Mouse (Mus musculus): ENCODE data around the gene Prpf3.
"Not testable (repeated sequence)": the region's sequence is repeated elsewhere in the genome, so short reads cannot be mapped to it uniquely, and the experiment has no call there.

The Prpf3 gene

DNA sequence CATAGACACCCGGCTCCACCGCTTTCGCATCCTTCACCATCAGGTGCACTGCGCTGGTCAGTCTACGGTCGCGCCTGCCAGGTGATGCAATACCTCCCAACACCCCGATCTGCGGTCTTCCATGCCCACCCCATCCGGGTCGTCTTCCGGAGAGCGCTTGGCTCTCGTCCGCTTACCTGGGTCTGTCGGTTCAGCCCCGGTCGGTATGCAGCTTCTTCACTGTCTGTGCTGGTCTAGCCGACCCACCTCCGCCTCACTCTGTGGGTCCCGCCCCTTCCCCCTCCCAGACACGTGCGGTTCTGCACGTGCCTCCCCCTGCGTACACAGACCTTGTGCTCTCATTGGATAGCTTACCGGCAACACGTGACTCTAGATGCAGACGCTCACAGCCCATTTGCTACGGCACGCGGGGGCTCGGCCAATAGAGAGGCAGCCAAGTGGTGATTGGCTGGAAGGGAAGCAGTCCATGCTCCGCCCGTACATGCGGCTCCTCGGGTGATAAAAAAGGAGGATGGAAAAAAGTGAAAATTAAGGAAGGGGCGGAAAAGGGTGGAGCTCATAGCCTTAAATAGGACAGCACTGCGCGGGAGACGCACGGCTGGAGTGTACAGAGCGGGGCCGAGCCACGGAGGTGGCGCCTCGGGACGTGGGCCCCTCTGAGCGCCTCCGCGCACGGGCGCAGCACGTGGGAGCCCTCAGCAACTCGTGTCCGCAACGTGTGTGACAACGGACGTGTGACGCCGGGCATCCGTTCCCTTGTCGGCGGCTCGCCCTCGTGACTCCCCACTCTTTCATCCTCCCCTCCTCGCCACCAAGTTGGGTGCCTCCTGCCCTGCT is 26.5 kb upstream of the Prpf3 start, which contains the start of gene Ciart:
Gene Ciart, minus strand, starts transcription at position 273 of the 837 bp plus-strand sequence.
- peak; percentile 99 for DNase-seq (ENCODE audit: low read depth, low spot score)

DNA sequence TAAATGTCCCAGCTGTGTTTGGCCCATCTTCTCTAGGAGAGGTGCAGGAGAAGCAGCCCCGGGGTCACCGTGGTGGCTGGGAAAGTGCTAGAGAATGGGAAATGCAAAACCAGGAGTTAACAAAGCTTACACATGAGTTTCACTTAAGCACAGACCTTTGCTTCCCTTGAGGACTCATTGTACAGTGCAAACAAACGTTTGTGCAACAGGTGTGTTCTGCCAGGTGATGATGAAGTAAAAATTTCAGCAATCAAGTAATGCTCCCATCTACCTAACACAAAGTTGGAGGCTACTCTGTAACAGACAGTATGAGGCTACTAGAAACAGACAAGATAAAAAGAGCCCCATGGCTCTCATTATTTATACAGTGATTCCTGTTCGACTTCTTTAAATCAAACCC is 23.4 kb upstream of the Prpf3 start:
- no peak for DNase-seq (ENCODE audit: low read depth, low spot score)

DNA sequence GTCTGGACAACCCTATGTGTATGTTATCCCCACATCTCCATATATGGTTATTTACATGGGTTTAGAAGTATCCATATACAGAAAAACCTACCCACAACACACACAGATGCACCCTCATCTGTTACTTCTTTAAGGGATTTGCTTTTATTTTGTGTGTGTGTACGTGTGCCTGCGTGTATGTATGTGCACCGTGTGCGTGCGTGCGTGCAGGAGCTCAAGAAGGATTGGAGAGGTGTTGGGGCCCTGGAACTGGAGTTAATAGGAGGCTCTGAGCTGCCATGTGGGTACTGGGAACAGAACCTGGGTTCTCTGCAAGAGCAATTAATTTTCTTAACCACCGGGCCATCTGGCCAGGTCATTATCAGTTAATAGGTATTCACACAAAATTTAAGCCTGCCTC is 16.4 kb upstream of the Prpf3 start:
- no peak for DNase-seq (ENCODE audit: low read depth, low spot score)

DNA sequence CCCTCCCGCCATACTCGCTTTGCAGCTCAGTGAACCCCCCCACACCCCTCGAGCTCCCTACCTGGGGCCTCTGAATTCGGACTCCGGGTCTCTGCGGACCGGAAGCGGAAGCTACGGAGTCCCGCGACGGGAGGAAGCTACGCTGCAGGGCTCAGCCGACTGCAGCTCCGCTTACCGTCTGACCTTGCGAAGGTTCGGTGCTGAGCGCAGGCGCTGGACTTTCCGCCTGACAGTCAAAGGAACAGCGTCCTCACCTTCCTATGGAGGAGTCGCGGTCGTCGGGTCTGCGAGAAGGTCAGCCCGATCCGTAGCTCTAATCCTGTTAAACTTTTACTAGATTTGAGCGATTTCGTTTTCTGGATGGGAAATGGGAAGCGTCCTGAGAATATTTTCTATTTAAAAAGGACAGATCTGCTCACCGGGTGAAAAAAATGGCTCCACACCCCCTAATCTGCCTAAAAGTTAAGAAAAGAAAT is 15.7 kb upstream of the Prpf3 start, which contains the start of gene Mrps21:
Gene Mrps21, minus strand, starts transcription at position 128 of the 476 bp plus-strand sequence.
- peak; percentile 91 for DNase-seq (ENCODE audit: low read depth, low spot score)

DNA sequence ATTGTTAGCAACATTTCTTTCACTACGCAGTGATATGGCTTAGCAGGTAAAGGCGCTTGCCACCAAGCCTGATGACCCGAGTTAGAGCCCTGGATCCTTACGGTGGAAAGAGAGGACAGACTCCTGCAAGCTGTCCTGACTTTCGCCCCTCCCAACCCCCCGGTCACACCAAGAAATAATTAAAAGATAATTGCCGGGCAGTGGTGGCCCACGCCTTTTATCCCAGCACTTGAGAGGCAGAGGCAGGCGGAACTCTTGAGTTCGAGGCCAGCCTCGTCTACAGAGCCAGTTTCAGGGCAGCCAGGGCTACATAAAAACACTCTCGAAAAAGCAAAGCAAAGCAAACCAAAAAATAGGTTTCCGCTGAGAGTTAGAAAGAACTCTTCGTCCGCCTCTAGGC is 15.3 kb upstream of the Prpf3 start:
- no peak for DNase-seq (ENCODE audit: low read depth, low spot score)

DNA sequence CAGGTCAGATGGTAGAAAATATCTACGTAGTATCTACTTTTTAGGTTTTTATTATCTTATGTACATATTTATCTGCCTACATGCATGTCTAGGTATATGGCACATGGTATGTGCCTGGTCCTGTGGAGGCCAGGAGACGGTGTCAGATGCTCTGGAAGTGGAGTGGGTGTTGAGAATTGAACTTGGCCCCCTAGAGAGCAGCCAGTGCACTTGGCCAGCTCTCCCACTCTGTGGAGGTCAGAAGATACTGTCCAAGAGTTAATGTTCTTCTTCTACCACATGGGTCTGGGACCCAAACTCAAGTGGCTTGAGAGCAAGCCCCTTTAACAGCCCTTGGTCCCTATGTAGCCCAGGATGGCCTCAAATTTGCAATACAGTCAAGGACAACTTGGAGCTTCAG is 11.7 kb upstream of the Prpf3 start:
- DNase-seq (ENCODE audit: low read depth, low spot score): no peak

DNA sequence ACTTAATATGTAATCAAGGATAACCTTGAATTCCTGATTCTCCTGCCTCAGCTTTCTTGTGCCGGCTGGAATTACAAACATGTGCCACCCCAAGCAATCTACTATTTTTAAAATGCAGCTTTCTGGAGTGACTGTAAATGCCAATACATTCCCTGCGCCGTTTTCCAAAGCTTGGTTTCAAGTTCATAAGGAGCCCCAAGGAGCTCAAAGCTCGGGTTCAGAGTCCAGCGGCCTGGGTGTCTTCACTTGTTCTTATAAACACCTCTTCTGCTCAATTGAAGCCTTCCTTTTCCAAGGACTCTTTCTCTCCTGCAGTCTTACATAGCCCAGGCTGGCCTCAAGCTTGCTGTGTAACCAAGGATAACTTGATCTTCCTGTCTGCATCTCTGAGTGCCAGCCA is 10.4 kb upstream of the Prpf3 start:
- no peak for DNase-seq (ENCODE audit: low read depth, low spot score)

DNA sequence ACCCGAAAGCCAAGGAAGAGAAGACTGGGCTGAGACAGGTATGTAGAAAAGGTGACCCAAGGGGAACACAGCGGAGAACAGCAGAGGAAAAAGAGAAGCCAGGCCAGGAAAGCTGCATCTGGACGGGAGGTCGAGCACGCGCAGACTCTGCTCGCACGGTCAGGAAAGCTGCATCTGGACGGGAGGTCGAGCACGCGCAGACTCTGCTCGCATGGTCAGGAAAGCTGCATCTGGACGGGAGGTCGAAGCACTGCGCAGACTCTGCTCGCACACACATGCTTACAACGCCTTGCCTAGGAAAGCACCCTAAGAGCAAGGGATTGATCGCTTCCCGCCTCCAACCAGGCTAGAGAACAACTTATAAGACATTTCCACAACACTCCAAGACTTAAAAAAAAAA is 9.9 kb upstream of the Prpf3 start:
- no peak for DNase-seq (ENCODE audit: low read depth, low spot score)

DNA sequence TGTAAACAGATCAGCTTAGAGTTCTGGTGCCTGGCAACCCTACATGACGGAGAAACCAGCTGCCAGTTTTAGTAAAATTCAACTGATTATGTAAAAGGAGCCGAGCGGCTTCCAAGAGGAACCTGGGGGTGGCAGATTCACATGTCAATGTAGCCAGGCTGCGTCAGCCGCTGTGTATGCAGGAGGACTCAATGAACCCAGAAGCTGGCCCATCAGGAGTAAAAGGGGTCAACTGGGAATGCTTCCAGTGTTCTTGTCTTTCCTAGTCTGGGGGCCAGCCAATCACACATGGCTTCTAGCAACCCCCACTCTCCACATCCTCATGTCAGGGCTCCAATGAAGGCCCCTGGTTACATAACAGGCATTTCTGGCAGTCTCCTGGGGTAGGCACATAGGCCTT is 9.4 kb upstream of the Prpf3 start:
- peak; percentile 80 for DNase-seq (ENCODE audit: low read depth, low spot score)

DNA sequence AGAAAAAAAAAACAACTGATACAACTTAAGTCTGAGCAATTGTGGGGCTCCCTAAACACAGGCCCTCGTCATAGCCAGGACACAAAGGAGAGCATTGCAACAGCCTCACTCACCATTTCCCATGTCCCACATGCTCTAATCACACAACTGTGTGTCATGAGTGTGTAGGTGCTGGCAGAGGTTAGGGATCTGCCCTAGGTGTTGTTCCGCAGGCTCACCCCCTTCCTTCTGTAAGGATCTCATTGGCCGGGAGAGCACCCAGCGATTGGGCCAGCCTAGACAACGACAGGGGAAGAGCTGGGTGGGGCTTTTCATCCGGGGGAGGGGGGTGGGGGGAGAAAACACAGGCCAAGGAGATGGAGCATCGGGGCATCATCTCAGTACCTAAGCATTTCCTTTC is 7.9 kb upstream of the Prpf3 start:
- DNase-seq (ENCODE audit: low read depth, low spot score): no peak

DNA sequence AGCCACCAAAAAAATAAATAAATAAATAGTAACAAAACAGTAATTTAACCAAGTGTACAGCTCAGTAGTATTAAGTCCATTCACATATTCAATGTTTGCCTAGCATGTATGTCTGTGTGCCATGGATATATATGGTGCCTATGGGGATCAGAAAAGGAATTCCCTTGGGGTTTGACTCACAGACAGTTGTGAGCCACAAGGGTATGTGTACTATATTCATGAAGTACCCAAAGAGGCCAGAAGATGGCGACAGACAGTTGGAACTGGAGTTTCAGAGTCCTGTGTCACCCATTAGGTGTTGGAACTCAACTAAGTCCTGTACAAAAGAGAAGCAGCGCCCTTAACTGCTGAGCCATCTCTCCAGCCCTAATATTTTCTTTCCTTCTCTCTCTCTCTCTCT is 6.1 kb upstream of the Prpf3 start:
- DNase-seq (ENCODE audit: low read depth, low spot score): peak; percentile 68

DNA sequence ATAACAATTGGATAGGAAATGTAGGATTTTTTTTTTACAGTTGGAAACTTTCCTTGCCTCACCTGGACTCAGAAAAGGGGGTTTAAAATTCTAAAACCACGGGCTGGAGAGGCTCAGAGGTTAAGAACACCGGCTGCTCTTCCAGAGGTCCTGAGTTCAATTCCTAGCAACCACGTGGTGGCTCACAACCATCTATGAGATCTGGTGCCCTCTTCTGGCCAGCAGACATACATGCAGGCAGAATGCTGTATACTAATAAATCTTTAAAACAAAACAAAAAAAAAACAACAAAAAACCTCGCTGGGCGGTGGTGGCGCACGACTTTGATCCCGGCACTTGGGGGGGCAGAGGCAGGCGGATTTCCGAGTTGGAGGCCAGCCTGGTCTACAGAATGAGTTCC is 5.5 kb upstream of the Prpf3 start:
- no peak for DNase-seq (ENCODE audit: low read depth, low spot score)

DNA sequence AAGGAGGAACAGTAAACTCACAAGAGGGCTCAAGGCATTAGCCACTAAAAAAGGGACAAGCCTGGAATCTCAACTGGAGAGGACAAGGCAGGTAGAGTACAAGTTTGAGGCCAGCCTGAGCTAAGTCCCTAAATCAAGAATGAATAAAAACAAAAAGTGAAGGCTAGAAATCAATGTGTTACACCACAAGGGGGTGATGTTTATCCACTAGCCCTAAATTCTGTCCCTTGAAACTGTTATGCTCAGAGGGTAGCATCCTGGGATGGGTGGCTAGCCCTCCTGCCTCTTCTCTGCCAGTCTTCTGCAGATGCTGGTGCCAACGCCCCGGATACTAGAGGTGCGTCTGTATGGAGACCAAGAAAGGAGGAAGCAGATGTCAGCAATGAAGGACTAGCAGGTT is 4.6 kb upstream of the Prpf3 start:
- no peak for DNase-seq (ENCODE audit: low read depth, low spot score)

DNA sequence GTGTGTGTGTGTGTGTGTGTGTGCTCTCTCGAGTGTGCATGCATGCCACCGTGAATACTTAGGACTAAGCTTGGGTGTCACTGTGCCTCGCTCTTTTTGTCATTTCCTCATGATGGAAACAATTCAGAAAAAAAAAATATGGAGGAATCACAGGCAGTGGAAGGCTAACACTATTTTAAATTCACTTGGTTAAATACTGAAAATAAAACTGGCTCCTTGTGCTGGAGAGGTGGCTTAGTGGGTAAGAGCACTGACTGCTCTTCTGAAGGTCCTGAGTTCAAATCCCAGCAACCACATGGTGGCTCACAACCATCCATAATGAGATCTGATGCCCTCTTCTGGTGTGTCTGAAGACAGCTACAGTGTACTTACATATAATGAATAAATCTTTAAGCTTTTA is 2.6 kb upstream of the Prpf3 start:
- DNase-seq (ENCODE audit: low read depth, low spot score): not testable (repeated sequence)

DNA sequence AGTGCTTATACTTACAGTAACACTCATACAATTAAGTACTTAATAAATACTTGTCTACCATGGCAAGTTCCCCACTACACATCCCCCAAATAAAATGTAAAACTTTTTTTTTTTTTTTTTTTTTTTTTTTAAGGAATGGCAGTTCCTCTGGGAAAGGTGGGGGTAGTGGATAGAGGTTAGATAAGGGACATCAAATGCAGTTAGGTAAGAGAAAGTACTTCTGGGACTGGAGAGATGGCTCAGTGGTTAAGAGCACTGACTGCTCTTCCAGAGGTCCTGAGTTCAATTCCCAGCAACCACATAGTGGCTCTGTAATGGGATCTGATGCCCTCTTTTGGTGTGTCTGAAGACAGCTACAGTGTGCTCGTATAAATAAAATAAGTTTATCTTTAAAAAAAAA is 1.4 kb upstream of the Prpf3 start:
- DNase-seq (ENCODE audit: low read depth, low spot score): not testable (repeated sequence)

DNA sequence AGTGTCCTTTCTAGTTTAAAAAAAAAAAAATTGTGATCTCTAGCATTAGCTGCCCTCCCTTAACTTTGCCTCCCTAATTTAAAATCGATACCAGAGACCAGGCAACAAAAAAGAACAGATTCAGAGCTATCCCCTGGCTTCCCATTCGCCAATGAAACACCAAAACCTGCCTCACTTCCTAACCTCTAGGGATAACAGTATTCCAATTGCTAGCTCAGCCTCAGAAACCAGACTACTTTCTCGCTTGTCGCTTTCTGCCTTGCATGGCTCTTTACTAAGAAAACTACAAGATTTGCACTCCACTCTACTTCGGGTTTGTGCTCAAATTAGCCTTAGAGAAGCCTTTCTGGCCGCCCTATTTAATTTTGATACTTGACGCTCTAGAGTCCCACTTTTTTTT is 430 bp upstream of the Prpf3 start:
- no peak for DNase-seq (ENCODE audit: low read depth, low spot score)

DNA sequence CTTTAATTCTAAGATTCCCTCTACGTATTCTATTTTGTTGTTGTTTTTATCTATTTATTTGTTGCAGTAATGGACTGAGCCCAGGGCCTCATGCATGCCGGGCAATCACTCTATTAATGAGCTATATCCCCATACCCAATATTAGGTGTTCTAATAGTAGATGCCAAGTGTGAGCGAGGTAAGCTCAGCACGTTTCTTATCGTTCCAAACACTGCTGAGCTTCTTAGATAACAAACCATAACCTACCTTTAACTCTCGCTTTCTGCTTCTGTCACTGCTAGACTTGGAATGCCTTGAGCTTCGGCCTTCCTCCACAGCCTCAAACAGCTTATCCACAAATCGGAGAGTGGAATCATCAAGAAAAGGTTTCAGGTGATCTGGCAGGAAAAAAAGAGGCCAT is 4.4 kb downstream of the Prpf3 start:
- DNase-seq (ENCODE audit: low read depth, low spot score): no peak

DNA sequence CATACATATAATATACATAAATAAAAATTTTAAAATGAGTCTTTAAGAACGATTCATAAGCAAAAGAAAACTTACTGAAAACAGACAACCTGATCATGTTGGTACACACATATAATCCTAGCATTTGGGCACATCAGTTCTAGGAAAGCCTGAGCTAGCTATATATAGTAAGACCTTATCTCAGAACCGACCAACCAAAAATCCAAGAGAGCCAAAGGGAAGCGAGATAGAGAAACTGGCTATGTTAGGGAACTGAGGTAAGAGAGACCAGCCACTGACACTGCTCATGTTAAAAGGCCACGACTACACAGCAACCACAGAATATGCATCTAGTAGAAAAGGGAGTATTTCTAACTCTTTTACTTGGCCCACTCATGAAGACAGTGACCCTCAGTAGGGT is 5.1 kb downstream of the Prpf3 start:
- DNase-seq (ENCODE audit: low read depth, low spot score): no peak

DNA sequence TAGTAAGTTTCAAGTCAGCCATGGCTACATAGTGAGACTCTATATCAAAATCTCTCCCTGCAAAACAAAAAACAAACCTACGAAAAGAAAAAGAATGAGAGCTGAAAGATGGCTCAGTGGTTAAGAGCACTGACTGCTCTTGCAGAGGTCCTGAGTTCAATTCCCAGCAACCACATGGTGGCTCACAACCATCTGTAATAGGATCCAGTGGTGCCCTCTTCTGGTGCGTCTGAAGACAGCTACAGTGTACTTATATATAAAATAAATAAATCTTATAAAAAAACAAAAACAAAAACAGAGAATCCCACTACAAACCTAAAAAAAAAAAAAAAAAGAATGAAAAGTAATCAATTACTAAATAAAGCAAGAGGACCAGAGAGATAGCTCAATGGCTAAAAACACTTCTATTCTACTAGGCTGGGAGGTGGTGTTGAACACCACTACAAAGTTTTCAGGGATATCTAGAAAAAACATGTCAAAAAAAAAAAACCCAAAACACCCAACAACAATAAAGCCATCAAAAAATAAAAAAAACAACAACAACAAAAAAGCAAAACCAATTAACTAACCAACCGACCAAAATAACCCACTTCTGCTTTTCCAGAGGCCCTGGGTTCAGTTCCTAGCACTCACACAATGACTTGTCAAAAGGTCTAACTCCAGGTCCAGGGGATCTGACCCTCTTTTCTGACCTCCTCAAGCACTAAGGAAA is 13.0 kb downstream of the Prpf3 start:
- no peak for DNase-seq (ENCODE audit: low read depth, low spot score)

DNA sequence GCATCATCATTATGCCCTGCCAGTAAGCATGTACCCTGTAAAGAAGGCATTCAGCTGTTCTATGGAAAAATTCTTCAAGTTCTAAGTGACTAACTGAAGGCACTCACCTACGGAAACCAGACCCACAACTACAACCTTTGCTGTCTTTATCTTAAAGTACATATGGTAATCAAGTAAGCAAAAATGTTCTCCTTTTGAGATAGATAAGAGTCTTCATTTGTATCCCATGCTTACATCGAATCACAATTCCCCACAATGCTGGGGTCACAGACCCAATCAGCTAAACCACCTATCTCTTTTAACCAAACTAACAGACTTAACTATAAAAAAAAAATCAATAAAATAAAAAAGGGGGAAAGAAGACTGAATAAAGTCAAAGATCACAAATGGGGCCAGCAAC is 16.4 kb downstream of the Prpf3 start:
- no peak for DNase-seq (ENCODE audit: low read depth, low spot score)

DNA sequence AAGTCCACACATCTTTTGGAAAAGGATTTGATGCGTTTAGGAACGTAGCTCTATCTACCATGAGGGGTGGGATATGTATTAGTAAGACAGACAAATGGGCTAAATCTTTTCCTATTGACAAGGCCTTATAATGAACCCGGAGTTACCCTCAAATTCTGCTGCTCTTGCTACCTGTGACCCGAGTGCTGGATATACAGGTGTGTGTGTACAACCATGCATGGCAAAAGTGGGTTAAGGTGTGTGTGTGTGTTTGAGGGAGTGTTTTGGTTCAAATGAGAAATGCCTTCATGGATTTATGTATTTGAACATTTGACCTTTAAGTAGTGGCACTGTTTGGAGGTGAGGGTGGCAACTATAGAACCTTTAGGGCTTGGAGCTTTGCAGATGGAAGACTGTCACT is 26.6 kb downstream of the Prpf3 start:
- DNase-seq (ENCODE audit: low read depth, low spot score): no peak

DNA sequence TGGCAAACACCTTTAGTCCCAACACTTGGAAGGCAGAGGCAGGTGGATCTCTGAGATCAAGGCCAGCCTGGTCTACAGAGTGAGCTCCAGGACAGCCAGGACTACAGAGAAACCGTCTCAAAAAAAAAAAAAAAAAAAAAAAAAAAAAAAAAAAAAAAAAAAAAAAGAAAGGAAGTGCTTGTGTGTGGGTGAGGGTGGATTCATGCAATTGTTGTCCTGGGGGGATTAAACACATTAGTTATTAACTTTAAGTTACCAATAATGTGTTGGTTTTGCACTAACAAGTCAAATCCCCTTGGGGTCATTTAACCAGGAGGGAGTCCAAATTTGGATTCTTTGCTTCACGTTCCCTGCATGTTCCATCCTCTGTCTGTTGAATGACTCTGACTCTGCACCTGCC is 29.4 kb downstream of the Prpf3 start:
- DNase-seq (ENCODE audit: low read depth, low spot score): no peak
